Mouse (Mus musculus): ENCODE measurements at regions not wholly inside any gene's neighbourhood (a gene's known extent, or its start where the extent isn't known, plus 50 kb on each side); places are given as distances from the start of the nearest gene placed in this dataset.

GRCm38 (mm10) chr2:45775691-45776090 lies 658.5 kb upstream of the Zeb2 start:
- DNase-seq (ENCODE audit: low spot score in 2 of 2), result no peak

- no peak for DNase-seq (ENCODE audit: low spot score in 2 of 2)
Observed at GRCm38 (mm10) chr2:45774416-45774815, 657.2 kb upstream of the Zeb2 start.

GRCm38 (mm10) chr2:45757176-45757575 lies 640.0 kb upstream of the Zeb2 start:
- DNase-seq (ENCODE audit: low spot score in 2 of 2), result no peak

- DNase-seq (ENCODE audit: low spot score in 2 of 2), result no peak
Observed at GRCm38 (mm10) chr2:45756395-45756794, 639.2 kb upstream of the Zeb2 start.

- no peak for DNase-seq (ENCODE audit: low spot score in 2 of 2)
Observed at GRCm38 (mm10) chr2:45751746-45752145, 634.6 kb upstream of the Zeb2 start.

- no peak for DNase-seq (ENCODE audit: low spot score in 2 of 2)
Observed at GRCm38 (mm10) chr2:45749379-45749778, 632.2 kb upstream of the Zeb2 start.

- no peak for DNase-seq (ENCODE audit: low spot score in 2 of 2)
Observed at GRCm38 (mm10) chr2:45747263-45748236, 630.4 kb upstream of the Zeb2 start.

GRCm38 (mm10) chr2:45746606-45747005 lies 629.4 kb upstream of the Zeb2 start:
- DNase-seq (ENCODE audit: low spot score in 2 of 2), result no peak

GRCm38 (mm10) chr2:45736278-45736677 lies 619.1 kb upstream of the Zeb2 start:
- DNase-seq (ENCODE audit: low spot score in 2 of 2), result no peak

- no peak for DNase-seq (ENCODE audit: low spot score in 2 of 2)
Observed at GRCm38 (mm10) chr2:45713997-45714396, 596.8 kb upstream of the Zeb2 start.

GRCm38 (mm10) chr2:45707026-45707425 lies 589.8 kb upstream of the Zeb2 start:
- no peak for DNase-seq (ENCODE audit: low spot score in 2 of 2)

- no peak for DNase-seq (ENCODE audit: low spot score in 2 of 2)
Observed at GRCm38 (mm10) chr2:45702511-45702910, 585.3 kb upstream of the Zeb2 start.

- no peak for DNase-seq (ENCODE audit: low spot score in 2 of 2)
Observed at GRCm38 (mm10) chr2:45700578-45700977, 583.4 kb upstream of the Zeb2 start.

GRCm38 (mm10) chr2:45693291-45694020 lies 576.3 kb upstream of the Zeb2 start:
- no peak for DNase-seq (ENCODE audit: low spot score in 2 of 2)

GRCm38 (mm10) chr2:45692819-45693218 lies 575.6 kb upstream of the Zeb2 start:
- DNase-seq (ENCODE audit: low spot score in 2 of 2), result no peak

- no peak for DNase-seq (ENCODE audit: low spot score in 2 of 2)
Observed at GRCm38 (mm10) chr2:45688996-45689395, 571.8 kb upstream of the Zeb2 start.

GRCm38 (mm10) chr2:45681251-45681650 lies 564.1 kb upstream of the Zeb2 start:
- DNase-seq (ENCODE audit: low spot score in 2 of 2), result no peak

- DNase-seq (ENCODE audit: low spot score in 2 of 2), result no peak
Observed at GRCm38 (mm10) chr2:45679101-45679895, 562.1 kb upstream of the Zeb2 start.

GRCm38 (mm10) chr2:45678685-45679084 lies 561.5 kb upstream of the Zeb2 start:
- DNase-seq (ENCODE audit: low spot score in 2 of 2), result no peak

GRCm38 (mm10) chr2:45675776-45676175 lies 558.6 kb upstream of the Zeb2 start:
- no peak for DNase-seq (ENCODE audit: low spot score in 2 of 2)

- no peak for DNase-seq (ENCODE audit: low spot score in 2 of 2)
Observed at GRCm38 (mm10) chr2:45656011-45656410, 538.8 kb upstream of the Zeb2 start.
